Mouse (Mus musculus) C2C12 (cell line): Measurements from ENCODE around the gene Blcap. TPM values are rescaled to one million over a fixed set of nuclear protein-coding genes. Genes with fewer than 3 reads are reported as not detected.
A peak's percentile ranks its signal among the peaks of the same experiment; 100 is the strongest.

Experiments used
- H3K27me3 ChIP-seq: one replicate; pipeline ENCODE4 v1.6.1; 2011; ENCODE audit not compliant: control insufficient read depth, insufficient read depth, insufficient read length
- H3K36me3 ChIP-seq: one replicate; pipeline ENCODE4 v1.6.1; 2011; ENCODE audit not compliant: control insufficient read depth, insufficient read depth
- H3K4me3 ChIP-seq: one replicate; pipeline ENCODE4 v1.5.1; 2011; ENCODE audit warnings: mild to moderate bottlenecking, control low read depth; ENCODE audit not compliant: poor library complexity, insufficient read depth, severe bottlenecking
- H3K79me2 ChIP-seq: one replicate; pipeline ENCODE4 v1.6.1; 2011; ENCODE audit not compliant: control insufficient read depth, insufficient read depth
- H3K79me3 ChIP-seq: one replicate; pipeline ENCODE4 v1.6.1; 2011; ENCODE audit warnings: low read depth, control low read depth
- H3ac ChIP-seq: one replicate; pipeline ENCODE3; 2011; ENCODE audit warnings: low read depth; ENCODE audit not compliant: control insufficient read depth, insufficient read length
- CEBPB ChIP-seq: IDR thresholded peaks from one replicate; pipeline ENCODE4 v1.6.1; 2011; ENCODE audit warnings: low read depth, mild to moderate bottlenecking, control low read depth, moderate library complexity
- CTCF ChIP-seq: IDR thresholded peaks from one replicate; pipeline ENCODE4 v1.5.1; 2011; ENCODE audit not compliant: control insufficient read depth, insufficient read depth, insufficient read length
- FOSL1 ChIP-seq: IDR thresholded peaks from one replicate; pipeline ENCODE4 v1.8.0; 2011; ENCODE audit warnings: mild to moderate bottlenecking, low read length; ENCODE audit not compliant: poor library complexity, insufficient read depth, severe bottlenecking
- MAX ChIP-seq: IDR thresholded peaks from one replicate; pipeline ENCODE4 v1.6.1; 2011; ENCODE audit warnings: mild to moderate bottlenecking, control low read depth
- MYOD1 ChIP-seq: IDR thresholded peaks from one replicate; pipeline ENCODE4 v1.6.1; 2011; ENCODE audit warnings: low read depth; ENCODE audit not compliant: control insufficient read depth, insufficient read length
- MYOG ChIP-seq: IDR thresholded peaks from one replicate; pipeline ENCODE4 v1.6.1; 2011; ENCODE audit not compliant: control insufficient read depth, insufficient read length; ENCODE audit errors: extremely low read depth
- USF1 ChIP-seq: IDR thresholded peaks from one replicate; pipeline ENCODE4 v1.6.1; 2011; ENCODE audit warnings: low read depth, mild to moderate bottlenecking, control low read depth, moderate library complexity
- polyA plus RNA-seq: library from polyadenylated mRNA; unstranded; fragments of >200 nt; fragmentation: generic; extraction: Trizol; gene quantifications from one replicate; pipeline ENCODE4 v1.2.1, GENCODE M21; 2012; ENCODE audit warnings: missing spikeins

Gene Blcap
- polyA plus RNA-seq, 1 experiment = 25.2 TPM

DNA sequence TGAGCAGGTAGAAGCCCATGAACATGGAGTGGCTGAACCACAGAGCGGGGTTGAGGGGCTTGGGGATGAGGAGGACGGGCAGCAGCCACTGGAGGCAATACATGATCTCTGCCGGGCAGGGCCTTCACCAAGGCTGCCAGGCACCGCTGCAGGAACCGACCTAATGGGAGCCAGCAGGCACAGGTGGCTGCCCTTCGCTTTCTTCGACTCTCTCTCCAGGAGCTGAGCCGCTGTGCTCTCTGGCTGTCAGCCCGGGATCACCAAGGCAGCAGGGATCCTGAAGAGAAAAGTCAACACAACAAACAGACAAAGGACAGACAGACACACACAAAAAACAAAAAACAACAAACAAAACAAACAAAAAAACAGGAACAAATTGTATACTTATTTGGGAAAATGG lies 13.0 kb downstream of the Blcap start:
- Histone ChIP-seq H3K36me3 (peaks cover 71% of the 10 kb centered on the region), H3K79me3 (peaks cover 74% of the 10 kb centered on the region), H3K27me3 (no peaks in the 10 kb centered on the region), H3ac (no peak overlapping the region), H3K4me3 (no peak overlapping the region), H3K79me2 (peaks cover 98% of the 10 kb centered on the region)
- TF ChIP-seq MYOD1 (no peak), CTCF (no peak), FOSL1 (no peak), CEBPB (no peak), MAX (no peak), USF1 (no peak), MYOG (no peak)

DNA sequence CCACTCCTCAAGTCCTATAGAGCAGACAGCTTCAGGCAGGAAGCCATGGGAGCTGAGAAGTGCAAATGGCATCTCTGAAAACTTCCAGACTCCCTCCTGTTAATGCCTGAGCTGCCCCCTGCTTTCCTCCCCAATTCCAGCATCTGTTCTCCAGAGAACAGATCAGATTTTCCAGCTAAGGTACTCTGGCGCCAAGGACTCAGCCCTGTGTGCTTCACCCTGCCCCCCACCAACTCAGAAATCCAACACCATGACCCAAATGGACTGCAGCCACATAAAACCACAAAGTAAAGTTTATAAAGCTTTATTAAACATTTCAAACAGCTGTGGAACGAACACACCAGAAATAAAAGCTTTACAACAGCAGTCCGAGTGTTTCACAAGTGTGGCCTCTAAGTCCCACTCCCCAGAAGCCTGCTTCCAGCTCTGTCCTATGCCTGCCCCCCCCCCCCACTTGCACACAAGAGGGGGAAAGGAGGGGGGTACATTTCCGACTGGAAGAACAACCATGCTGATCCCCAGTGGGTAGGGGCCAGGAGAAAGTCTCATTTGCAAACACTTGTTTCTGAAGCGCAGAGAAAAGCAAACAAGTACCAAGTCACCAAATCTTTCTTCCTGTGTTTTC lies 14.9 kb downstream of the Blcap start:
- Histone ChIP-seq H3K4me3 (no peak overlapping the region), H3ac (no peak overlapping the region), H3K36me3 (peaks cover 61% of the 10 kb centered on the region), H3K27me3 (no peaks in the 10 kb centered on the region), H3K79me2 (peaks cover 90% of the 10 kb centered on the region), H3K79me3 (peaks cover 57% of the 10 kb centered on the region)
- TF ChIP-seq FOSL1 (no peak), MYOD1 (no peak), CTCF (no peak), MAX (no peak), MYOG (no peak), CEBPB (no peak), USF1 (no peak)

DNA sequence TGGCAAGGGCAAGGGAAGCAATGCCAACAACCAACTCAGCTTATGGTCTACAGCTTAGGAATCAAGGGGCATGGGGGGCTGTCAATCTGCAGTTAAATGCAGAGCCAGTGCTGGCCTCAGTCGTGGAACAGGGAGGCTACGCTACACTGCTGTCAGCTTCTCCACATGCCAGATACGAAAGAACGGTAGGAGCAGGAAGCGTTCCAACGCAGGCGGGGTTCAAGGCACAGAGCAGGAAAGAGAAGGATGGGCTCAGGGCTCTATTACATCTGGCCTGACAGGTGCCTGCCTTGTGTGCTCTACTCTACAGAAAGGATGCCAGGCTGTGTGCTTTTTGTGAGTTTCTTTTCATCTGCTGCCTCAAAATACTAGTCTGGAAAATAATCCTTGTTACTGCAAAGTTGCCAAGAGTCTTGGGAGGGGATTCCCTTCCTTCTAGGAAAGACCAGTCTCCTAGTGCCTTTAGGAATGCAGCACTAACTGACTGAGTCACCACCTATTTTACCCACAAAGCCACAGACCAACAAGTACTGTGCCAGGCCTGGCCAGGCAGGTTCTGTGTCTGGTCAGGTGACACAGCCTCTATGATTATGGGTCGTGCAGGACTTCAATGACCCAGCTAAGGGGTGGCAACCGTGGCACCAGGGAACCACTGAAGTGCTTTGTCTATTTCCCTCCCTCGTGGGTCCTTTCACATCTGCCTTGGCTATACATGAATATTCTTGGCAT lies 18.8 kb downstream of the Blcap start:
- H3K79me2 ChIP-seq = peaks cover 66% of the 10 kb centered on the region
- no peak overlapping the region for H3K4me3 ChIP-seq
- H3K27me3 ChIP-seq = no peaks in the 10 kb centered on the region
- peaks cover 39% of the 10 kb centered on the region for H3K36me3 ChIP-seq
- peaks cover 24% of the 10 kb centered on the region for H3K79me3 ChIP-seq
- no peak for TF ChIP-seq MYOG
- TF ChIP-seq CTCF = no peak
- TF ChIP-seq FOSL1 = no peak
- no peak for TF ChIP-seq CEBPB
- peak; percentile 66 for TF ChIP-seq MAX
- peak; percentile 90 for TF ChIP-seq USF1
- no peak overlapping the region for H3ac ChIP-seq

DNA sequence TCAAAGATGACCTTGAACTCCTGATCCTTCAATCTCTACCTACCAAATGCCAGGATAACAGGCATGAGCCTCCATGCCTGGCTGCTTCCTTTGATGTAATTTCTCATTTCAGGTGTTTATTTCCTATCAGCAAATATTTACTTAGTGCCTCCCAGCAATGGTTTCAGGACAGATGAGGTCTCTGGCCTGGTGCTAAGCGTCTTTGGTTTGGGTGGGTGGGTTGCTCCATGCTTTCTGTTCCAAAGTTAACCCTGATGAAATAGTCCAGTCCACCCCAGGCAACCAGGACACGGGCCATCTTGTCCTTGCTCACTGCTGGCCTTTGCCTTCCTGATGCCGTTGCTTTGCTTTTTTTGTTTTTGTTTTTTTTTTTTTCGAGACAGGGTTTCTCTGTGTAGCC lies 20.8 kb downstream of the Blcap start:
- TF ChIP-seq CTCF = no peak
- no peak for TF ChIP-seq CEBPB
- no peak for TF ChIP-seq USF1
- no peak for TF ChIP-seq FOSL1
- no peak for TF ChIP-seq MYOD1
- TF ChIP-seq MYOG = no peak
- no peak overlapping the region for H3K4me3 ChIP-seq
- H3K79me3 ChIP-seq = peaks cover 7% of the 10 kb centered on the region
- peaks cover 45% of the 10 kb centered on the region for H3K79me2 ChIP-seq
- peaks cover 22% of the 10 kb centered on the region for H3K36me3 ChIP-seq
- H3ac ChIP-seq = no peak overlapping the region
- no peaks in the 10 kb centered on the region for H3K27me3 ChIP-seq

DNA sequence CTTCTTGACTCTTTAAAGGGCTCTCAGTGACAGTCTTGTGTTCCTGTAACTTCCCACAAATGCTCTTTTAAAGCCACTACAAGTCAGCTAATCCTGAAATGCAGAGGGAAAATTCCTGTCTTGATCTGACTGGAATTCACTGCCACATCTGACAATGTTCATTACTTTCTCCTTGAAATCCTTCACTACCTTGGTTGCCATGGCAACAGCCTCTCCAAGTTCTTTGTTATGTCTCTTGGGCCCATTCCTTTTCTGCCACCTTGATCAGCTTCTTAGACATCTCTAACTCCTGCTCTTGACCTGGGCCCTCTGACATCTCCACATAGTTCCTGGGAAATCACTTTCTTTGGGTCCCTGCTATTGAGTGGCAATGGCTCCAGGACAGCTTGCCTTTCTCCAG lies 24.4 kb downstream of the Blcap start:
- Histone ChIP-seq H3ac (no peak overlapping the region), H3K4me3 (no peak overlapping the region), H3K79me3 (peaks cover 5% of the 10 kb centered on the region), H3K36me3 (peaks cover 30% of the 10 kb centered on the region), H3K79me2 (peaks cover 19% of the 10 kb centered on the region), H3K27me3 (no peaks in the 10 kb centered on the region)
- TF ChIP-seq USF1 (no peak), CEBPB (no peak), MYOG (no peak), MYOD1 (no peak), FOSL1 (no peak), CTCF (no peak), MAX (no peak)
